Mouse (Mus musculus): Measurements from ENCODE around the gene Ints1.
A peak's percentile ranks its signal among the peaks of the same experiment; 100 is the strongest.
"Not testable (repeated sequence)": the region's sequence is repeated elsewhere in the genome, so short reads cannot be mapped to it uniquely, and the experiment has no call there.

Ints1 gene

GRCm38 (mm10) chr5:139750535-139750934 is 24.9 kb downstream of the Ints1 start:
- no peak for DNase-seq

GRCm38 (mm10) chr5:139749413-139750125 is 25.9 kb downstream of the Ints1 start:
- peak; percentile 29 for DNase-seq

GRCm38 (mm10) chr5:139745771-139746170 is 29.7 kb downstream of the Ints1 start:
- DNase-seq = no peak

GRCm38 (mm10) chr5:139742640-139743039 is 32.8 kb downstream of the Ints1 start:
- DNase-seq = not testable (repeated sequence)

GRCm38 (mm10) chr5:139738592-139739315 is 36.7 kb downstream of the Ints1 start:
- DNase-seq = no peak

- DNase-seq = no peak
Observed at GRCm38 (mm10) chr5:139737841-139738591, 37.5 kb downstream of the Ints1 start.

GRCm38 (mm10) chr5:139736504-139736940 is 39.0 kb downstream of the Ints1 start:
- no peak for DNase-seq

GRCm38 (mm10) chr5:139735677-139736503 is 39.6 kb downstream of the Ints1 start, which contains the start of gene Micall2:
TSS of gene Micall2 (minus strand) at chr5:139736336.
- DNase-seq = peak; percentile 81

- no peak for DNase-seq
Observed at GRCm38 (mm10) chr5:139734746-139735145, 40.7 kb downstream of the Ints1 start.

- DNase-seq = no peak
Observed at GRCm38 (mm10) chr5:139734016-139734415, 41.5 kb downstream of the Ints1 start.

GRCm38 (mm10) chr5:139732634-139733107 is 42.8 kb downstream of the Ints1 start:
- no peak for DNase-seq

GRCm38 (mm10) chr5:139730712-139731486 is 44.6 kb downstream of the Ints1 start:
- peak; percentile 45 for DNase-seq

GRCm38 (mm10) chr5:139727261-139727660 is 48.2 kb downstream of the Ints1 start:
- no peak for DNase-seq

- no peak for DNase-seq
Observed at GRCm38 (mm10) chr5:139726186-139726585, 49.3 kb downstream of the Ints1 start.

GRCm38 (mm10) chr5:139724336-139725116 is 50.9 kb downstream of the Ints1 start:
- DNase-seq = no peak

- no peak for DNase-seq
Observed at GRCm38 (mm10) chr5:139723113-139723512, 52.4 kb downstream of the Ints1 start.

- no peak for DNase-seq
Observed at GRCm38 (mm10) chr5:139722709-139723108, 52.8 kb downstream of the Ints1 start.

- no peak for DNase-seq
Observed at GRCm38 (mm10) chr5:139718949-139719348, 56.5 kb downstream of the Ints1 start.

- no peak for DNase-seq
Observed at GRCm38 (mm10) chr5:139718540-139718939, 56.9 kb downstream of the Ints1 start.

- DNase-seq = peak; percentile 41
Observed at GRCm38 (mm10) chr5:139717723-139718122, 57.8 kb downstream of the Ints1 start.

GRCm38 (mm10) chr5:139706496-139706895 is 69.0 kb downstream of the Ints1 start:
- no peak for DNase-seq
